Mouse (Mus musculus): ENCODE results near the gene Zscan22. TPM values are rescaled to one million over a fixed set of nuclear protein-coding genes. Genes with fewer than 3 reads are reported as not detected.
"Not testable (repeated sequence)": the region's sequence is repeated elsewhere in the genome, so short reads cannot be mapped to it uniquely, and the experiment has no call there.

The Zscan22 gene
- 15.1 and 16.6 TPM in 2 replicates for polyA plus RNA-seq (2014; fragmentation: Nextera tagmentation; extraction: Ambion mirVana)

DNA sequence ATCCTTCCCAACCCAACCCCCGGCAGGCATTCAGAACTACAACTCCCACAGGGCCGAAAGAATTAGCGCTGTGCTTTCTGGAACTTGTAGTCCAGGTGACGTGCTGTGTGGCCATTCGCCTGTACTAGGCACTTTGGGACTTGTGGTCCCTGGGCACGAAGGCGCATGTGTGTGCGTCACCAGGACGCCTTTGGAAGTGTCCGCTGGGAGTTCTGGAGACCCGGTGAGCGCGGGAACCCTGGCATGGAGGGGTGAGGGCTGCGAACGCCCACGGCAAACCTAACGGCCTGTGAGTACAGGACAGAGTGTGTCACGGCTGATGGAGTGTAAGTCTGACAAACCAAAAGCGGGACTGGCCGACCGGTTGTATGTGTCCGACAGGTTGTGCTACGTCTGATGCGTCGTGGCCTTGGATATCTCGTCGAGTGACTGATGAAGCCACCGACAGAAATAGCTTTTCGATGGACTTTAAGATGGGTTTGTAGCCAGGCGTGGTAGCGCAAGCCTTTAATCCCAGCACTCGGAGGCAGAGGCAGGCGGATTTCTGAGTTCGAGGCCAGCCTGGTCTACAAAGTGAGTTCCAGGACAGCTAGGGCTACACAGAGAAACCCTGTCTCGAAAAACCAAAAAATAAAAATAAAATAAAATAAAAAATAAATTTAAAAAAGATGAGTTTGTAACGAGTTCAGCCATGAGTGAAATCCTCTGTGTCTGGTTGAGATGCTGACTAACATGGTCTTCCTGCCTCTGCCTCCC is at the start of gene Zscan22:
TSS of gene Zscan22 (plus strand) at position 161 of the 756 bp plus-strand sequence.
- peak; percentile 100 for ATAC-seq (ENCODE audit: low read depth)
- H3K4me1 ChIP-seq (ENCODE audit: control insufficient read depth, insufficient read depth, low read length) = peaks cover 6% of the 10 kb centered on the region
- H3K4me2 ChIP-seq (ENCODE audit: low read depth, low read length) = peak within 1 kb of the TSS; percentile 52
- peak within 1 kb of the TSS; percentile 64 for H3K4me3 ChIP-seq (ENCODE audit: low read depth, low read length)
- H3K9ac ChIP-seq (ENCODE audit: low read depth, low read length) = peak within 1 kb of the TSS; percentile 70
- no peaks in the 10 kb centered on the region for H3K27me3 ChIP-seq (replicated peaks; ENCODE audit: control insufficient read depth, insufficient read depth, low read length)
- no peak within 1 kb of the TSS; the same call in 1 of the 2 replicates for H3K27ac ChIP-seq (replicated peaks; ENCODE audit: low read depth, low read length)
- 9% methylated on average over 36 of the region's 36 CpGs for WGBS
- H3K9me3 ChIP-seq (ENCODE audit: control insufficient read depth, low read length) = no peaks in the 10 kb centered on the region
- peak; percentile 98 for DNase-seq (ENCODE audit: low spot score)
- peaks cover 4% of the 10 kb centered on the region; the same call in 1 of the 2 replicates for H3K36me3 ChIP-seq (ENCODE audit: control insufficient read depth, insufficient read depth, low read length)

DNA sequence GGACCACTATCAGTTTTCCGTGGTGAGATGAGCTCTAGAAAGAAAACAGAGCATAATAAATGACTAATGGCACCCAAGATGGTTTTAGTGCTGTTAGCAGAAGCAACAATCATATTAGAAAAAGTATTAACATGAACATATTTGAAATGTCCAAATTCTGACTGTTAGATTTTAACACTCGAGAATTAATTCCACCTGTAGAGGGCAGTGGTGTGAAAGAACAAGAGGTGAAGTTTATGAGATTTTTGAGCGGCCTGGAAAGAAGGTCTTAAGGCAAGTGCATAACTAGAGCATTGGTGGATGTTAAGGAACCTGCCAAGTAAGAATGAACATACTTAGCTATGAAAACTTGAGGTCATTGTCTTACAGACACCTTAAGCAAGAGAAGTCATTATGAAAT is 23.3 kb upstream of the Zscan22 start:
- peak; percentile 53 for DNase-seq (ENCODE audit: low spot score)
- H3K4me3 ChIP-seq (ENCODE audit: low read depth, low read length) = no peak overlapping the region
- 22% methylated on average over 3 of the region's 3 CpGs for WGBS

DNA sequence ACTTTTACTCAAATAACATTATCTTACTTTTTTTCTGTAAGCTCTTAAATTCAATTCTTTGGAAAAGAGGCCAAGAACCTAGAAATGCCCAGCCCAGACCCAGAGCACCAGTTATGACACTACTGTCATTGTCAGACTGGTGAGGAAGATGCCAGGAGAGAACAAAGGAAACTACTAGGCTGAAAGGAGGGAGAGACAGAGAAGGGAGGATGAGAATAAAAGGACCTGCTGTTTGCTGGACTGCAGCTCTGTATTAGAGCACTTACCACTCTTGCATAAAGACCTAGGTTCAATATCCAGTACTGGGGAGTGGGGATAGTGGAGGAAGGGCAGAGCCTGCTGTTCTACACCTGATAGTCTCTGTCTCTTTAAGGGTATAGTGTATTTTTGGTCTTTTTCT is 17.6 kb upstream of the Zscan22 start:
- H3K36me3 ChIP-seq (ENCODE audit: control insufficient read depth, insufficient read depth, low read length) = peaks cover 7% of the 10 kb centered on the region
- no peak for DNase-seq (ENCODE audit: low spot score)
- no peaks in the 10 kb centered on the region for H3K27me3 ChIP-seq (replicated peaks; ENCODE audit: control insufficient read depth, insufficient read depth, low read length)
- no peaks in the 10 kb centered on the region for H3K9me3 ChIP-seq (ENCODE audit: control insufficient read depth, low read length)
- no peak overlapping the region for H3K4me3 ChIP-seq (ENCODE audit: low read depth, low read length)
- no peak overlapping the region for H3K27ac ChIP-seq (replicated peaks; ENCODE audit: low read depth, low read length)
- peaks cover 6% of the 10 kb centered on the region for H3K4me1 ChIP-seq (ENCODE audit: control insufficient read depth, insufficient read depth, low read length)
- no peak overlapping the region for H3K4me2 ChIP-seq (ENCODE audit: low read depth, low read length)
- no peak overlapping the region for H3K9ac ChIP-seq (ENCODE audit: low read depth, low read length)
- ATAC-seq (ENCODE audit: low read depth) = no peak

More for the DNA sequence above, 23.3 kb upstream of the Zscan22 start:
- Histone ChIP-seq H3K4me1 (ENCODE audit: control insufficient read depth, insufficient read depth, low read length) (no peaks in the 10 kb centered on the region), H3K9me3 (ENCODE audit: control insufficient read depth, low read length) (peaks cover 2% of the 10 kb centered on the region; the same call in 1 of the 2 replicates), H3K27me3 (replicated peaks; ENCODE audit: control insufficient read depth, insufficient read depth, low read length) (no peaks in the 10 kb centered on the region), H3K27ac (replicated peaks; ENCODE audit: low read depth, low read length) (no peak overlapping the region), H3K36me3 (ENCODE audit: control insufficient read depth, insufficient read depth, low read length) (no peaks in the 10 kb centered on the region), H3K9ac (ENCODE audit: low read depth, low read length) (no peak overlapping the region), H3K4me2 (ENCODE audit: low read depth, low read length) (no peak overlapping the region)
- ATAC-seq (ENCODE audit: low read depth) = no peak

DNA sequence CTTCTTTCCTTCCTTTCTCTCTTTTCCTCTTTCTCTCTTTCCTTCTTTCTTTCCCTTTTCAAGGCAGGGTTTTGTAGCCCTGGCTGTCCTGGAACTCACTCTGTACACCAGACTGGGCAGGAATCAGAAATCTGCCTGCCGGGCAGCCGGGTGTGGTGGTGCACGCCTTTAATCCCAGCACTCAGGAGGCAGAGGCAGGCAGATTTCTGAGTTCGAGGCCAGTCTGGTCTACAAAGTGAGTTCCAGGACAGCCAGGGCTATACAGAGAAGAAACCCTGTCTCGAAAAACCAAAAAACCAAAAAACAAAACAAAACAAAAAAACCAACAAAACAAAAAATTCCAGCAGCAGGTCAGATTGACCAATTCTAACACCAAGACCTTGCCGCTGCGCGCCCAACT is 17.1 kb upstream of the Zscan22 start:
- not testable (repeated sequence) for H3K27me3 ChIP-seq (replicated peaks; ENCODE audit: control insufficient read depth, insufficient read depth, low read length); H3K9me3 ChIP-seq (ENCODE audit: control insufficient read depth, low read length); H3K4me1 ChIP-seq (ENCODE audit: control insufficient read depth, insufficient read depth, low read length); H3K27ac ChIP-seq (replicated peaks; ENCODE audit: low read depth, low read length); DNase-seq (ENCODE audit: low spot score)
- 45% methylated on average over 8 of the region's 8 CpGs for WGBS
- ATAC-seq (ENCODE audit: low read depth) = 0 out of 2 replicates have a peak, but pooled peaks have one; percentile 5
- Histone ChIP-seq H3K36me3 (ENCODE audit: control insufficient read depth, insufficient read depth, low read length) (peaks cover 11% of the 10 kb centered on the region), H3K4me2 (ENCODE audit: low read depth, low read length) (peak overlapping the region; percentile 71), H3K9ac (ENCODE audit: low read depth, low read length) (0 out of 2 replicates have a peak overlapping the region, but pooled peaks have one; percentile 15), H3K4me3 (ENCODE audit: low read depth, low read length) (peak overlapping the region; percentile 61)

DNA sequence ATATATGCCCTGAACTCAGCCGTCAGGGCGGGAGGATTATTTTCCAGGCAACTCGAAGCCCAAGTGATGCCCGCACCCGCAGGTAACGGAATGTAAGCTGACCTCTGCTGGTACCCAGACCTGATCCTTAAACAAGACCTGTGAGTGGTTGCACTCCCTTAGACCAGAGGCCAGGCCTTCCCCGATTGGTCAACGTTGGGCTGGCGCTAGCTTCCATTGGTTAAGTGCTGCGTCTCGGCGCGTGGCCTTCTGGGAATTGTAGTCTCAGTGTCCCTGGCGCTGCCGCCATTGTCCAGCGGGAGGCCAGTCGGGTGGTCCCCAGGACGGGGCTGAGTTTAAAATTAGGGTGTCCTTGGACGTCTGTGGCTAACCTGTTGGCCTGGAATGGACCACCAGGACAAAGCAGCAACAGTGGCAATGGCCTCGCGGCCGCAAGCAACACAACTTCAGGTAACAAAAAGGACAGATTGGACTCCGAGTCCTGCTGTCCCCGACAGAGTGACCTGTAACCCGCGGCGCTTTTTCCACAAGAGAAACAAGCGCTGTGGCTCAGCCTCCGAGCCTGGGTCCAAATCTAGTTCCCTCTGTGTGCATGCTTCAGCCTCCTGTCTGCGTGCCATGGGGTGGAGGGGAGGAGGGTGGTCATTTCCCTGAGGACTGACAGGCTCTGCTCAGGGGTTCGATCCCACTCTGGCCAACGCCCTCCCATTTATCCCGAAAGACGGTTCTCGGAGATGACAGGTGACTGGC is 16.5 kb upstream of the Zscan22 start, which contains the start of gene Zfp128:
TSS of gene Zfp128 (plus strand) at position 267 of the 750 bp plus-strand sequence.
- DNase-seq (ENCODE audit: low spot score) = peak; percentile 99
- H3K27ac ChIP-seq (replicated peaks; ENCODE audit: low read depth, low read length) = no peak within 1 kb of the TSS
- H3K36me3 ChIP-seq (ENCODE audit: control insufficient read depth, insufficient read depth, low read length) = peaks cover 17% of the 10 kb centered on the region
- peak within 1 kb of the TSS; percentile 71 for H3K4me2 ChIP-seq (ENCODE audit: low read depth, low read length)
- H3K9me3 ChIP-seq (ENCODE audit: control insufficient read depth, low read length) = no peaks in the 10 kb centered on the region
- ATAC-seq (ENCODE audit: low read depth) = peak; percentile 100
- WGBS = 1% methylated on average over 32 of the region's 35 CpGs
- peak within 1 kb of the TSS; percentile 61 for H3K4me3 ChIP-seq (ENCODE audit: low read depth, low read length)
- no peaks in the 10 kb centered on the region for H3K27me3 ChIP-seq (replicated peaks; ENCODE audit: control insufficient read depth, insufficient read depth, low read length)
- H3K4me1 ChIP-seq (ENCODE audit: control insufficient read depth, insufficient read depth, low read length) = peaks cover 6% of the 10 kb centered on the region
- H3K9ac ChIP-seq (ENCODE audit: low read depth, low read length) = peak within 1 kb of the TSS; percentile 79

DNA sequence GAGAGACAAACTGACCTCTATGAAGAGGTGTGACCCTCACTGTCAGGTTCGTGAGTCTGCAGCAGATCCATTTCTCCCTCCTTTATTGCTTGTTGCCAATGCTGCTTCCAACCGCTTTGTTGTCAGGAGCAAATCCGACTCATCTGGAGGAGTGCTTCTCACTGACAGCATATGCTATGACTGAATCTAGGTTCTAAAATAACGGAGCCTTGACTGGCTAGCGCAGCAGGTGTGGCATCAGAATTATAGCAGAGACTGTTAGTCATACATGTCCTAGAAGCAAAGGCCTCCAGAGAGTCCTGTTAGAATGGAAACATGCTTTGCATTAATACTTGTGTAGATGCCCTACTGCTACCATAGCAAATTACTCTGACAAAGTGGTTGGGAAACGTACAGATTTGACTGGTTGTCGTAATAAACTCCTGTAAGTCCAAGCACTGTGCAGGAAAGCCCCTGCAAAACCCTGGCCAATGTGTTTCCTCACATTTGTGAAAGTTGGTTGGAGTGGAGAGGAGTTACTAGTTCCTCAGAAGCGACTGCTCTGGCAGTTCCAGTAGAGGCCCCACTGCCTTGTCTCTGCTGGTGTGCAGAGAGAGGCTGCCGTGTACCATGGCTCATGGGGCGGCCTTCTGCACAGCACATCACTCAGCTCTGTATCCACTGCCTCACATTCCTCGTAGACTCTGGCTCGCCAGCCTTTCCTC is 10.9 kb upstream of the Zscan22 start:
- H3K4me2 ChIP-seq (ENCODE audit: low read depth, low read length) = no peak overlapping the region
- no peak for DNase-seq (ENCODE audit: low spot score)
- no peaks in the 10 kb centered on the region for H3K9me3 ChIP-seq (ENCODE audit: control insufficient read depth, low read length)
- no peak overlapping the region for H3K27ac ChIP-seq (replicated peaks; ENCODE audit: low read depth, low read length)
- no peak overlapping the region for H3K9ac ChIP-seq (ENCODE audit: low read depth, low read length)
- WGBS = 88% methylated on average over 12 of the region's 12 CpGs
- ATAC-seq (ENCODE audit: low read depth) = no peak
- H3K27me3 ChIP-seq (replicated peaks; ENCODE audit: control insufficient read depth, insufficient read depth, low read length) = no peaks in the 10 kb centered on the region
- peaks cover 69% of the 10 kb centered on the region for H3K36me3 ChIP-seq (ENCODE audit: control insufficient read depth, insufficient read depth, low read length)
- H3K4me1 ChIP-seq (ENCODE audit: control insufficient read depth, insufficient read depth, low read length) = peaks cover 3% of the 10 kb centered on the region
- no peak overlapping the region for H3K4me3 ChIP-seq (ENCODE audit: low read depth, low read length)

DNA sequence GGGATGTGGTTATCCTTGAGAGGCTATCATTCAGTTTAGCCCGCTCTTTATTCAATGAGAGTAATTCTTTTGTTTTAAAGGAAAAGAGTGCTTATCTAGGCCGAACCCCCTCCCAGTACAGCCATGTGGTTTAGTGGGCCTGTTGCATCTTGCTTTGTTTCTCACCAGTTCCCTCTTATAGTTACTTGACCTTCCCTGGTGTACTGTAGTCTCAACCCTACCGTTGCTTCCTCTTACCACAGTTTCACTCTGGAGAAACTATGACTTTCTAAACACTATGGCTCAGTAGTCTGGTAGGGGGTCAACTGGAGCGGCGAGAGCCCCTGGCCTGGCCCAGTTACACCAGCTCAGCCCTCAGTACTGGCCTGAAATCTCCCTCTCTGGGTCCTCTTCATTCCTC is 10.0 kb upstream of the Zscan22 start:
- no peak for ATAC-seq (ENCODE audit: low read depth)
- H3K36me3 ChIP-seq (ENCODE audit: control insufficient read depth, insufficient read depth, low read length) = peaks cover 75% of the 10 kb centered on the region
- no peaks in the 10 kb centered on the region for H3K4me1 ChIP-seq (ENCODE audit: control insufficient read depth, insufficient read depth, low read length)
- no peak for DNase-seq (ENCODE audit: low spot score)
- no peak overlapping the region for H3K27ac ChIP-seq (replicated peaks; ENCODE audit: low read depth, low read length)
- H3K9me3 ChIP-seq (ENCODE audit: control insufficient read depth, low read length) = no peaks in the 10 kb centered on the region
- H3K4me2 ChIP-seq (ENCODE audit: low read depth, low read length) = no peak overlapping the region
- WGBS = 97% methylated on average over 5 of the region's 5 CpGs
- H3K27me3 ChIP-seq (replicated peaks; ENCODE audit: control insufficient read depth, insufficient read depth, low read length) = no peaks in the 10 kb centered on the region
- no peak overlapping the region for H3K9ac ChIP-seq (ENCODE audit: low read depth, low read length)
- H3K4me3 ChIP-seq (ENCODE audit: low read depth, low read length) = no peak overlapping the region

DNA sequence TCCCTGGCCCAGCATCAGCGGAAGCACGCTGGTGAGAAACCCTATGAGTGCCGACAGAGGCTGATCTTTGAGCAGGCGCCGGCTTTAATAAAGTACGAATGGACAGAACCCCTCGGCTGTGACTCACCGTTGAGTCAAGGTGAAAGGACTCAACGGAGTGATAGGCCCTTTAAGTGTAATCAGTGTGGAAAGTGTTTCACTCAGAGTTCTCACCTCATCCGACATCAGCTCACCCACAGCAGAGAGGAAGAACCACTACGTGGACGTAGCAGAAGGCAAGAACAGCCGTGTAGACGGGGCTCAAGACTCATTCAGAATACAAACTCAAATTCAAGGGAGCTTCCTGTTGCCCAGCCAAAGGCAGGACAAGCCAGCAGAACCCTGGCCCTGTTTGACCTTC is 6.7 kb upstream of the Zscan22 start:
- no peaks in the 10 kb centered on the region for H3K9me3 ChIP-seq (ENCODE audit: control insufficient read depth, low read length)
- no peaks in the 10 kb centered on the region for H3K27me3 ChIP-seq (replicated peaks; ENCODE audit: control insufficient read depth, insufficient read depth, low read length)
- H3K4me1 ChIP-seq (ENCODE audit: control insufficient read depth, insufficient read depth, low read length) = no peaks in the 10 kb centered on the region
- no peak overlapping the region for H3K9ac ChIP-seq (ENCODE audit: low read depth, low read length)
- 92% methylated on average over 14 of the region's 14 CpGs for WGBS
- no peak for ATAC-seq (ENCODE audit: low read depth)
- no peak overlapping the region for H3K27ac ChIP-seq (replicated peaks; ENCODE audit: low read depth, low read length)
- DNase-seq (ENCODE audit: low spot score) = no peak
- H3K4me3 ChIP-seq (ENCODE audit: low read depth, low read length) = no peak overlapping the region
- peaks cover 60% of the 10 kb centered on the region for H3K36me3 ChIP-seq (ENCODE audit: control insufficient read depth, insufficient read depth, low read length)
- H3K4me2 ChIP-seq (ENCODE audit: low read depth, low read length) = no peak overlapping the region

Data from embryonic facial prominence, embryonic 14.5 days (tissue).